Mouse (Mus musculus): ENCODE measurements around the gene Narf.

- TF ChIP-seq POLR2A (IDR thresholded peaks at IDR 0.05; ENCODE audit: low read depth, low read length): no peak
- no peak for TF ChIP-seq CTCF (conservative IDR thresholded peaks at IDR 0.05; ENCODE audit: insufficient read depth, insufficient read length, low read depth, low read length)
Observed at GRCm38 (mm10) chr11:121231628-121232291, 5.3 kb upstream of the Narf start.
